Mouse (Mus musculus) heart, adult 9 months (tissue): ENCODE measurements around the gene Hexb.
A peak's percentile ranks its signal among the peaks of the same experiment; 100 is the strongest.

Source experiments
- DNase-seq, 2 experiments: peaks; one replicate each; pipeline ENCODE4 v3.0.0; 2022; ENCODE audit warnings: low spot score in 2 of 2

Hexb gene

GRCm38 (mm10) chr13:97224341-97224982 lies 26.3 kb upstream of the Hexb start:
- DNase-seq: no peak

- DNase-seq: no peak
Measured at GRCm38 (mm10) chr13:97223856-97224255, 25.7 kb upstream of the Hexb start.

GRCm38 (mm10) chr13:97220022-97220421 lies 21.9 kb upstream of the Hexb start:
- DNase-seq: no peak

GRCm38 (mm10) chr13:97216196-97216595 lies 18.0 kb upstream of the Hexb start:
- no peak for DNase-seq

- no peak for DNase-seq
Measured at GRCm38 (mm10) chr13:97215563-97215962, 17.4 kb upstream of the Hexb start.

- DNase-seq: no peak
Measured at GRCm38 (mm10) chr13:97214583-97215268, 16.6 kb upstream of the Hexb start.

- no peak for DNase-seq
Measured at GRCm38 (mm10) chr13:97208500-97209010, 10.4 kb upstream of the Hexb start.

- no peak for DNase-seq
Measured at GRCm38 (mm10) chr13:97208112-97208478, 9.9 kb upstream of the Hexb start.

GRCm38 (mm10) chr13:97207472-97208111 lies 9.4 kb upstream of the Hexb start:
- DNase-seq: no peak

GRCm38 (mm10) chr13:97206046-97206445 lies 7.9 kb upstream of the Hexb start:
- DNase-seq: no peak

GRCm38 (mm10) chr13:97205052-97205701 lies 7.0 kb upstream of the Hexb start:
- peak; percentile 89 to 90 for DNase-seq

GRCm38 (mm10) chr13:97201896-97202295 lies 3.7 kb upstream of the Hexb start:
- DNase-seq: no peak

GRCm38 (mm10) chr13:97201076-97201475 lies 2.9 kb upstream of the Hexb start:
- no peak for DNase-seq

- DNase-seq: no peak
Measured at GRCm38 (mm10) chr13:97199123-97199522, 966 bp upstream of the Hexb start.

GRCm38 (mm10) chr13:97196925-97197218 lies 1.3 kb downstream of the Hexb start:
- no peak for DNase-seq

- no peak for DNase-seq
Measured at GRCm38 (mm10) chr13:97196186-97196924, 1.8 kb downstream of the Hexb start.

- DNase-seq: peak; percentile 46 to 76
Measured at GRCm38 (mm10) chr13:97193420-97193819, 4.7 kb downstream of the Hexb start.

- DNase-seq: no peak
Measured at GRCm38 (mm10) chr13:97192649-97193048, 5.5 kb downstream of the Hexb start.

GRCm38 (mm10) chr13:97187693-97188092 lies 10.5 kb downstream of the Hexb start:
- peak; percentile 57 to 71 for DNase-seq

- no peak for DNase-seq
Measured at GRCm38 (mm10) chr13:97186346-97186745, 11.8 kb downstream of the Hexb start.

- DNase-seq: no peak
Measured at GRCm38 (mm10) chr13:97184656-97185055, 13.5 kb downstream of the Hexb start.

GRCm38 (mm10) chr13:97184168-97184567 lies 14.0 kb downstream of the Hexb start:
- DNase-seq: no peak
